Comparison of ENCODE assay signal across 18 mouse cellular contexts in the genomic region with DNA sequence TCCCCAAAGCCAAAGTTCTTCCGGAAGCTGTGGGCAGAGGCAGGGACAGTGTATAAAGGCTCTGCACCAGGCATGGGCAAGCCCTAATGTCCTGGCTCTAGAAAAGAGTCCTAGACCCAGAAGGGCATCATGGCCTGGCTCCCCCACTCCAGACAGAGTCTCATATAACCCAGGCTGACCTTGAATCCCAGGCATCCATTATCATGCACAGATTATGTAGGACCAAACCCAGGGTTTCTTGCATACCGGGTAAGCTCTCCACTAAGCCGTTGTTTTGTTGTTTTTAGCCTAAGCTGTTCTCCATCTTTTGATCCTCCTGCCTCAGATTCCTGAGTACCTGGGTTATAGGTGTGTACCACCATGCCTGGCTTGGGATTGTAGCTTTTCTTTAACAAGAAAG. TPM values are rescaled to one million over a fixed set of nuclear protein-coding genes. Genes with fewer than 3 reads are reported as not detected.
"Had no signal": no experiment of that assay in that cellular context is flagged by ENCODE, and none has a peak within 500 bp of the region (broad histone marks: within the 10 kb centered on the region; RNA-seq: fewer than 3 reads in every experiment).

No protein-coding gene starts in this region.

- DNase-seq: liver, embryonic 13.5 days; lung, adult 18-20 months; lung, postnatal 10 days; lung, postnatal 4 days; right cerebral cortex, adult 18-20 months; right cerebral cortex, postnatal 25 days; thymus, adult 18-20 months; thymus, postnatal 14 days had no signal

- H3K9ac ChIP-seq: limb, embryonic 15.5 days; liver, embryonic 13.5 days; midbrain, embryonic 13.5 days; neural tube, embryonic 15.5 days had no signal

- H3K9me3 ChIP-seq: limb, embryonic 15.5 days; liver, embryonic 13.5 days; midbrain, embryonic 13.5 days; neural tube, embryonic 15.5 days had no signal

- H3K27ac ChIP-seq: limb, embryonic 15.5 days; liver, embryonic 13.5 days; midbrain, embryonic 13.5 days; neural tube, embryonic 15.5 days had no signal

- H3K4me1 ChIP-seq: liver, embryonic 13.5 days had no signal

- H3K27me3 ChIP-seq: midbrain, embryonic 13.5 days had no signal

- ATAC-seq: midbrain, embryonic 13.5 days had no signal

- H3K36me3 ChIP-seq: limb, embryonic 15.5 days; liver, embryonic 13.5 days; midbrain, embryonic 13.5 days; neural tube, embryonic 15.5 days had no signal

- H3K4me2 ChIP-seq: limb, embryonic 15.5 days; liver, embryonic 13.5 days; midbrain, embryonic 13.5 days; neural tube, embryonic 15.5 days had no signal

- H3K4me3 ChIP-seq: limb, embryonic 15.5 days; liver, embryonic 13.5 days; midbrain, embryonic 13.5 days; myocyte; neural tube, embryonic 15.5 days had no signal

RNA-seq across cellular contexts. Expression of gene Foxn1, which starts 14.6 kb away (rescaled TPM):
- total RNA-seq: layer of hippocampus, postnatal 25 days; megakaryocyte-erythroid progenitor cell, adult 5-6 weeks had no signal
- polyA plus RNA-seq: liver, embryonic 13.5 days; midbrain, embryonic 13.5 days; neural tube, embryonic 11.5 days; neural tube, embryonic 15.5 days had no signal

RNA-seq across cellular contexts. Expression of gene Slc13a2, which starts 21.1 kb away (rescaled TPM):
- total RNA-seq: layer of hippocampus, postnatal 25 days; left cerebral cortex, adult 8-10 months; left cerebral cortex, postnatal 25 days; megakaryocyte-erythroid progenitor cell, adult 5-6 weeks had no signal
- polyA plus RNA-seq: limb, embryonic 11.5 days; liver, embryonic 13.5 days; midbrain, embryonic 13.5 days; neural tube, embryonic 11.5 days; neural tube, embryonic 15.5 days had no signal
